Mouse (Mus musculus) liver, embryonic 16.5 days (tissue): ENCODE results near the gene Tbc1d9. TPM values are rescaled to one million over a fixed set of nuclear protein-coding genes. Genes with fewer than 3 reads are reported as not detected.

Experiments used
- ATAC-seq: fragments of 200-750 bp; cut with Nextera tagmentation; 2 replicates; pipeline ENCODE4 v1.8.0; 2017; ENCODE audit warnings: low read depth, mild to moderate bottlenecking, moderate number of reproducible peaks, moderate library complexity
- H3K27ac ChIP-seq: fragments of 300-500 bp; sonication (generic); 2 replicates; pipeline ENCODE4 v1.5.1; 2014; ENCODE audit warnings: mild to moderate bottlenecking, low read length
- H3K27me3 ChIP-seq: fragments of 300-500 bp; sonication (generic); 2 replicates; pipeline ENCODE4 v1.6.1; 2014; ENCODE audit warnings: low read depth, low read length, mixed read lengths; ENCODE audit not compliant: control insufficient read depth, insufficient read depth
- H3K36me3 ChIP-seq: fragments of 300-500 bp; sonication (generic); 2 replicates; pipeline ENCODE4 v1.6.1; 2014; ENCODE audit warnings: mild to moderate bottlenecking; ENCODE audit not compliant: control insufficient read depth, insufficient read depth
- H3K4me1 ChIP-seq: fragments of 300-500 bp; sonication (generic); 2 replicates; pipeline ENCODE4 v1.6.1; 2014; ENCODE audit warnings: low read depth, low read length, mixed read lengths; ENCODE audit not compliant: control insufficient read depth
- H3K4me2 ChIP-seq: fragments of 300-500 bp; sonication (generic); 2 replicates; pipeline ENCODE4 v1.6.1; 2014; ENCODE audit warnings: low read depth, low read length, mixed read lengths
- H3K4me3 ChIP-seq: fragments of 300-500 bp; sonication (generic); 2 replicates; pipeline ENCODE4 v1.5.1; 2014; ENCODE audit warnings: low read depth, mild to moderate bottlenecking, low read length
- H3K9ac ChIP-seq: fragments of 300-500 bp; sonication (generic); 2 replicates; pipeline ENCODE4 v1.6.1; 2014; ENCODE audit warnings: low read depth, low read length
- H3K9me3 ChIP-seq: fragments of 300-500 bp; sonication (generic); replicated peaks from 2 replicates; pipeline ENCODE4 v1.6.1; 2016; ENCODE audit warnings: low read length; ENCODE audit not compliant: control insufficient read depth
- WGBS: fragments of 180-500 bp; shearing (Covaris S2); extraction: QIAGEN DNeasy Blood & Tissue Kit; methylation state at CpG from one replicate; pipeline ENCODE4 v1.1.7; 2014; ENCODE audit not compliant: insufficient replicate concordance; 5-methylcytosine and 5-hydroxymethylcytosine counted together
- polyA plus RNA-seq: library from polyadenylated mRNA; unstranded; fragments of >200 nt; fragmentation: Nextera tagmentation; extraction: Ambion mirVana; gene quantifications from 2 replicates; pipeline ENCODE4 v1.2.1, GENCODE M21; 2015

The Tbc1d9 gene
- polyA plus RNA-seq, 1 experiment from 2014 or later: 0.61 TPM

- no peak overlapping the region for H3K9ac ChIP-seq
- no peaks in the 10 kb centered on the region for H3K27me3 ChIP-seq
- no peak for ATAC-seq
- H3K4me1 ChIP-seq: no peaks in the 10 kb centered on the region
- WGBS: 67% methylated on average over 10 of the region's 10 CpGs
- no peak overlapping the region for H3K4me3 ChIP-seq
- H3K27ac ChIP-seq: no peak overlapping the region
- no peak overlapping the region for H3K4me2 ChIP-seq
- H3K36me3 ChIP-seq: no peaks in the 10 kb centered on the region
- H3K9me3 ChIP-seq: no peaks in the 10 kb centered on the region
Observed at GRCm38 (mm10) chr8:83272464-83272863, 107.3 kb downstream of the Tbc1d9 start.

- 60% methylated on average over 11 of the region's 11 CpGs for WGBS
- H3K36me3 ChIP-seq: no peaks in the 10 kb centered on the region
- H3K4me2 ChIP-seq: no peak overlapping the region
- no peaks in the 10 kb centered on the region for H3K9me3 ChIP-seq
- H3K4me1 ChIP-seq: no peaks in the 10 kb centered on the region
- H3K27ac ChIP-seq: no peak overlapping the region
- H3K27me3 ChIP-seq: no peaks in the 10 kb centered on the region
- no peak for ATAC-seq
- no peak overlapping the region for H3K4me3 ChIP-seq
- H3K9ac ChIP-seq: no peak overlapping the region
Observed at GRCm38 (mm10) chr8:83274470-83274869, 109.3 kb downstream of the Tbc1d9 start.

- Histone ChIP-seq H3K9ac (no peak overlapping the region), H3K36me3 (no peaks in the 10 kb centered on the region), H3K27me3 (no peaks in the 10 kb centered on the region), H3K4me3 (no peak overlapping the region), H3K4me2 (no peak overlapping the region), H3K4me1 (no peaks in the 10 kb centered on the region), H3K9me3 (no peaks in the 10 kb centered on the region), H3K27ac (no peak overlapping the region)
- 69% methylated on average over 6 of the region's 6 CpGs for WGBS
- ATAC-seq: no peak
Observed at GRCm38 (mm10) chr8:83278431-83278830, 113.3 kb downstream of the Tbc1d9 start.

GRCm38 (mm10) chr8:83285391-83285790 lies 120.2 kb downstream of the Tbc1d9 start:
- Histone ChIP-seq H3K4me3 (no peak overlapping the region), H3K9me3 (no peaks in the 10 kb centered on the region), H3K4me1 (no peaks in the 10 kb centered on the region), H3K36me3 (no peaks in the 10 kb centered on the region), H3K9ac (no peak overlapping the region), H3K27me3 (peaks cover 15% of the 10 kb centered on the region), H3K4me2 (no peak overlapping the region), H3K27ac (no peak overlapping the region)
- WGBS: 54% methylated on average over 8 of the region's 8 CpGs
- no peak for ATAC-seq

GRCm38 (mm10) chr8:83290176-83290575 lies 125.0 kb downstream of the Tbc1d9 start, which contains the start of gene Ucp1:
Gene Ucp1, plus strand, starts transcription at chr8:83290352.
- Histone ChIP-seq H3K27ac (no peak within 1 kb of the TSS), H3K4me3 (no peak within 1 kb of the TSS), H3K27me3 (peaks cover 17% of the 10 kb centered on the region), H3K9ac (no peak within 1 kb of the TSS), H3K4me1 (no peaks in the 10 kb centered on the region), H3K9me3 (no peaks in the 10 kb centered on the region), H3K4me2 (no peak within 1 kb of the TSS), H3K36me3 (no peaks in the 10 kb centered on the region)
- 3% methylated on average over 20 of the region's 20 CpGs for WGBS
- ATAC-seq: no peak; the same call in 1 of the 2 replicates

- H3K9ac ChIP-seq: no peak overlapping the region
- H3K36me3 ChIP-seq: no peaks in the 10 kb centered on the region
- no peaks in the 10 kb centered on the region for H3K27me3 ChIP-seq
- ATAC-seq: no peak
- 35% methylated on average over 4 of the region's 4 CpGs for WGBS
- no peak overlapping the region for H3K4me2 ChIP-seq
- no peaks in the 10 kb centered on the region for H3K4me1 ChIP-seq
- no peak overlapping the region for H3K27ac ChIP-seq
- H3K9me3 ChIP-seq: no peaks in the 10 kb centered on the region
- no peak overlapping the region for H3K4me3 ChIP-seq
Observed at GRCm38 (mm10) chr8:83297375-83297774, 132.2 kb downstream of the Tbc1d9 start.

- no peaks in the 10 kb centered on the region for H3K4me1 ChIP-seq
- no peak overlapping the region for H3K4me3 ChIP-seq
- no peaks in the 10 kb centered on the region for H3K27me3 ChIP-seq
- H3K9me3 ChIP-seq: no peaks in the 10 kb centered on the region
- 33% methylated on average over 1 of the region's 1 CpGs for WGBS
- H3K27ac ChIP-seq: no peak overlapping the region
- ATAC-seq: no peak
- H3K9ac ChIP-seq: no peak overlapping the region
- H3K4me2 ChIP-seq: no peak overlapping the region
- H3K36me3 ChIP-seq: no peaks in the 10 kb centered on the region
Observed at GRCm38 (mm10) chr8:83300135-83300534, 135.0 kb downstream of the Tbc1d9 start.

GRCm38 (mm10) chr8:83304946-83305345 lies 139.8 kb downstream of the Tbc1d9 start:
- H3K27me3 ChIP-seq: no peaks in the 10 kb centered on the region
- no peak overlapping the region for H3K9ac ChIP-seq
- H3K4me2 ChIP-seq: no peak overlapping the region
- no peaks in the 10 kb centered on the region for H3K9me3 ChIP-seq
- no peak overlapping the region for H3K27ac ChIP-seq
- no peak for ATAC-seq
- H3K36me3 ChIP-seq: no peaks in the 10 kb centered on the region
- no peak overlapping the region for H3K4me3 ChIP-seq
- 67% methylated on average over 1 of the region's 1 CpGs for WGBS
- no peaks in the 10 kb centered on the region for H3K4me1 ChIP-seq

- no peak overlapping the region for H3K9ac ChIP-seq
- ATAC-seq: no peak
- H3K27ac ChIP-seq: no peak overlapping the region
- no peaks in the 10 kb centered on the region for H3K9me3 ChIP-seq
- H3K36me3 ChIP-seq: no peaks in the 10 kb centered on the region
- H3K27me3 ChIP-seq: no peaks in the 10 kb centered on the region
- H3K4me2 ChIP-seq: no peak overlapping the region
- WGBS: 74% methylated on average over 6 of the region's 6 CpGs
- no peaks in the 10 kb centered on the region for H3K4me1 ChIP-seq
- H3K4me3 ChIP-seq: no peak overlapping the region
Observed at GRCm38 (mm10) chr8:83309836-83310235, 144.7 kb downstream of the Tbc1d9 start.
